Mouse (Mus musculus): Measurements from ENCODE around the gene Sacm1l. TPM values are rescaled to one million over a fixed set of nuclear protein-coding genes. Genes with fewer than 3 reads are reported as not detected.

Gene Sacm1l
- 3.8 and 4.2 TPM in 2 replicates for polyA plus RNA-seq (2012; rRNA removed)

DNA sequence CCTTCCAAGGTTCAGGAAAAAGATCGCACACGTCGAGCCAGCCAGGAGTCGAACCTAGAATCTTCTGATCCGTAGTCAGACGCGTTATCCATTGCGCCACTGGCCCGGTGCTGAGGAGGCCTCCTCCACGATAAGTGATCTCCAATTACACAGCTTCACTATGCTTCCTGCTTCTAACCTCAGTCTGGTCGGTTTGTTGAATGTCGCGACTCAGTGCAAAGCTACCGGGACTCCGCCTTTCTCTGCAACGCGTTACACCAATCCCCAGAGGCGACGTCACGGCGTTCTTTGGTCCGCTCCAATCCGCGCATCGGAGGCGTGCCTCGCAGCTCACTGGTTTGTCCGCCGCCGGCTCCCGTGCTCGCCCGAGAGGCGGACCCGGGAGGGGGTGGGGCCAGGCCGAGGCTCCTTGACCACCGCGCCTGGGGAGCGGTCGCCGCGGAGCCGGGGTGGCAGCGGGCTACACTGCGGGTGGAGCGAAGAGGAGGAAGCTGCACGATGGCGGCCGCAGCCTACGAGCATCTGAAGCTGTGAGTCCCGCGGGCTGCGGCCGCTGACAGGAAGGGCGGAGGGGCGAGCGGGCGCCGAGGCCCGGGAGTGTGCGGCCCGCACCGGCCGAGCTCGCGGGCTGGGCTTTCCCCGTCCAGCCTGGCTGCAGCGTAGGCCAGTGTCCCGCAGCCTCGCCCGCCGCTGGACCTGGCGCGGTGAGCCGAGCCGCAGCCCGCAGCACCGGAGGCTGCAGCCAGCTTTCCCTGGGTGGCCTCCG lies at the start of gene Sacm1l:
TSS of gene Sacm1l (plus strand) at position 368 of the 766 bp plus-strand sequence.

GRCm38 (mm10) chr9:123632281-123632680 lies 102.7 kb downstream of the Sacm1l start, which contains the start of gene Slc6a20b:
Gene Slc6a20b (minus strand): TSS chr9:123632565.

Other genes starting within 250 kb of the Sacm1l start
- 90.0 and 255 TPM in 2 replicates for gene Lars2, start 162.8 kb upstream of the Sacm1l start, polyA plus RNA-seq (2012; rRNA removed)
- 41.3 and 42.5 TPM in 2 replicates for gene Limd1, start 51.1 kb upstream of the Sacm1l start, polyA plus RNA-seq (2012; rRNA removed)
- gene Slc6a20b, start 102.8 kb downstream of the Sacm1l start, polyA plus RNA-seq (2012; rRNA removed) = 0.06 TPM in 2 replicates
- 0.31 and 0.64 TPM in 2 replicates for gene Ccr9, start 148.7 kb downstream of the Sacm1l start, polyA plus RNA-seq (2012; rRNA removed)
- gene Slc6a20a, start 149.1 kb downstream of the Sacm1l start, polyA plus RNA-seq (2012; rRNA removed) = 4.0 and 5.8 TPM in 2 replicates
- gene Lztfl1, start 187.9 kb downstream of the Sacm1l start, polyA plus RNA-seq (2012; rRNA removed) = 0.87 and 1.1 TPM in 2 replicates